Mouse (Mus musculus) ES-E14 (cell line): Measurements from ENCODE around the gene Gm867.

Experiments used
- CHD2 ChIP-seq: IDR thresholded peaks from 2 replicates; pipeline ENCODE4 v1.6.1; 2014; ENCODE audit warnings: mild to moderate bottlenecking, low read depth, low read length, inconsistent platforms
- MAFK ChIP-seq: IDR thresholded peaks from 2 replicates; pipeline ENCODE4 v1.6.1; 2014; ENCODE audit warnings: mild to moderate bottlenecking, low read depth, low read length, inconsistent platforms; ENCODE audit not compliant: insufficient read depth
- ZC3H11A ChIP-seq: IDR thresholded peaks from 2 replicates; pipeline ENCODE4 v1.6.1; 2012; ENCODE audit warnings: low read depth, mild to moderate bottlenecking, inconsistent platforms, low read length, borderline replicate concordance

DNA sequence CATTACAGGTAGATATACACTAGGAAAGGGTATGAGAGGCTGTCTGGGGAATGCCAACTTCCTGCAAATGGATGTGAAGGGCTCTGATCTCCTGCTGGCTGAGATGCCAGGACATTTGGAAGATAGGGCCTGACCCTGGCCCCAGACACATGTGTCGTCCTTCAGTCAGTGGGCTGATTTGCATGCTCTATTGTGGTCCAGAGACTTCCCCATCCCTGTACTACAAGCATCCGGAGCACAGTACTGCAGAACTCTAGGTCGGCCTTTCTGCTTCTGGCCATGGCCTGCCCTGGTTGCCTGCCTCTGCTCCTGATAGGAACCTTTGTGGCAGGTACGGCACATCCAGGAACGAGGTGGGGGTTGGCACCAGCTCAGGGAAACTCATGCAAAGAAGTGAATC, 7.6 kb upstream of the Gm867 start:
- TF ChIP-seq ZC3H11A = no peak
- no peak for TF ChIP-seq MAFK
- no peak for TF ChIP-seq CHD2
